Mouse (Mus musculus) G1E (cell line): ENCODE measurements at regions not wholly inside any gene's neighbourhood (a gene's known extent, or its start where the extent isn't known, plus 50 kb on each side); places are given as distances from the start of the nearest gene placed in this dataset.

ENCODE experiments used
- CTCF ChIP-seq: IDR thresholded peaks from 2 replicates; pipeline ENCODE4 v1.5.1; 2012; ENCODE audit warnings: low read depth, low read length, inconsistent platforms, mixed read lengths
- GATA1 ChIP-seq: IDR thresholded peaks from 2 replicates; pipeline ENCODE4 v1.6.1; 2012; ENCODE audit warnings: borderline replicate concordance, low read length, inconsistent platforms, mixed read lengths
- POLR2AphosphoS5 ChIP-seq: IDR thresholded peaks from 2 replicates; pipeline ENCODE4 v1.6.1; 2012; ENCODE audit warnings: low read depth, low read length, inconsistent platforms; ENCODE audit not compliant: insufficient replicate concordance
- TAL1 ChIP-seq: conservative IDR thresholded peaks from 2 replicates; pipeline ENCODE4 v1.6.1; 2012; ENCODE audit warnings: low read depth, low read length, inconsistent platforms, mixed read lengths

GRCm38 (mm10) chr4:122022854-122023253 lies 401.0 kb upstream of the Gm12887 start:
- TF ChIP-seq CTCF (no peak), GATA1 (no peak), TAL1 (no peak), POLR2AphosphoS5 (no peak)
